Mouse (Mus musculus) MN1 (cell line): ENCODE measurements around the gene Magi2.
"Not testable (repeated sequence)": the region's sequence is repeated elsewhere in the genome, so short reads cannot be mapped to it uniquely, and the experiment has no call there.

Source experiments
- DNase-seq: peaks from one replicate; pipeline ENCODE4 v3.0.0-alpha.2; 2016; ENCODE audit warnings: low spot score

Gene Magi2

GRCm38 (mm10) chr5:20512377-20513126 is 1285.7 kb downstream of the Magi2 start:
- no peak for DNase-seq

GRCm38 (mm10) chr5:20521639-20522038 is 1294.8 kb downstream of the Magi2 start:
- no peak for DNase-seq

GRCm38 (mm10) chr5:20522047-20522446 is 1295.2 kb downstream of the Magi2 start:
- DNase-seq = no peak

- no peak for DNase-seq
These were observed 1296.9 kb downstream of the Magi2 start for GRCm38 (mm10) chr5:20523776-20524175.

- not testable (repeated sequence) for DNase-seq
These were observed 1299.8 kb downstream of the Magi2 start for GRCm38 (mm10) chr5:20526588-20526987.

GRCm38 (mm10) chr5:20536544-20536943 is 1309.7 kb downstream of the Magi2 start:
- no peak for DNase-seq

GRCm38 (mm10) chr5:20537369-20538022 is 1310.7 kb downstream of the Magi2 start:
- no peak for DNase-seq

GRCm38 (mm10) chr5:20544374-20544773 is 1317.5 kb downstream of the Magi2 start:
- DNase-seq = no peak

GRCm38 (mm10) chr5:20559378-20559777 is 1332.5 kb downstream of the Magi2 start:
- DNase-seq = no peak

GRCm38 (mm10) chr5:20559821-20560220 is 1333.0 kb downstream of the Magi2 start:
- DNase-seq = no peak

GRCm38 (mm10) chr5:20568421-20568820 is 1341.6 kb downstream of the Magi2 start:
- DNase-seq = no peak

- no peak for DNase-seq
These were observed 1342.1 kb downstream of the Magi2 start for GRCm38 (mm10) chr5:20568966-20569365.

GRCm38 (mm10) chr5:20574816-20575215 is 1348.0 kb downstream of the Magi2 start:
- no peak for DNase-seq

- DNase-seq = no peak
These were observed 1349.0 kb downstream of the Magi2 start for GRCm38 (mm10) chr5:20575798-20576197.

GRCm38 (mm10) chr5:20576266-20576665 is 1349.4 kb downstream of the Magi2 start:
- no peak for DNase-seq

GRCm38 (mm10) chr5:20578666-20579065 is 1351.8 kb downstream of the Magi2 start:
- DNase-seq = no peak

GRCm38 (mm10) chr5:20580619-20581018 is 1353.8 kb downstream of the Magi2 start:
- DNase-seq = no peak

GRCm38 (mm10) chr5:20582995-20583435 is 1356.2 kb downstream of the Magi2 start:
- DNase-seq = no peak

- no peak for DNase-seq
These were observed 1356.8 kb downstream of the Magi2 start for GRCm38 (mm10) chr5:20583639-20584038.

- no peak for DNase-seq
These were observed 1357.9 kb downstream of the Magi2 start for GRCm38 (mm10) chr5:20584769-20585168.

GRCm38 (mm10) chr5:20589731-20590130 is 1362.9 kb downstream of the Magi2 start:
- DNase-seq = no peak

GRCm38 (mm10) chr5:20598196-20598595 is 1371.4 kb downstream of the Magi2 start:
- no peak for DNase-seq

GRCm38 (mm10) chr5:20603756-20604469 is 1377.1 kb downstream of the Magi2 start:
- no peak for DNase-seq
